Mouse (Mus musculus) induced T-regulatory cell, adult 2 months (primary cell): ENCODE measurements around the gene Ppia.
"Not testable (repeated sequence)": the region's sequence is repeated elsewhere in the genome, so short reads cannot be mapped to it uniquely, and the experiment has no call there.

ENCODE experiments used
- DNase-seq: peaks from one replicate; pipeline ENCODE4 v3.0.0-alpha.2; 2012; ENCODE audit warnings: low read depth

Gene Ppia

GRCm38 (mm10) chr11:6414751-6415550 lies at the start of gene Ppia:
TSS of gene Ppia (plus strand) at chr11:6415443.
- no peak for DNase-seq

- peak; percentile 95 for DNase-seq
Observed at GRCm38 (mm10) chr11:6365885-6366284, 49.4 kb upstream of the Ppia start.

- no peak for DNase-seq
Observed at GRCm38 (mm10) chr11:6366434-6366833, 48.8 kb upstream of the Ppia start.

- no peak for DNase-seq
Observed at GRCm38 (mm10) chr11:6367156-6367555, 48.1 kb upstream of the Ppia start.

- DNase-seq, result not testable (repeated sequence)
Observed at GRCm38 (mm10) chr11:6367986-6368385, 47.3 kb upstream of the Ppia start.

GRCm38 (mm10) chr11:6371376-6372155 lies 43.7 kb upstream of the Ppia start:
- DNase-seq, result no peak

- no peak for DNase-seq
Observed at GRCm38 (mm10) chr11:6372784-6373183, 42.5 kb upstream of the Ppia start.

- DNase-seq, result no peak
Observed at GRCm38 (mm10) chr11:6380916-6381315, 34.3 kb upstream of the Ppia start.

- DNase-seq, result peak; percentile 46
Observed at GRCm38 (mm10) chr11:6388126-6388725, 27.0 kb upstream of the Ppia start.

- DNase-seq, result peak; percentile 96
Observed at GRCm38 (mm10) chr11:6388726-6389413, 26.4 kb upstream of the Ppia start, which contains the start of gene Zmiz2. TSS of gene Zmiz2 (plus strand) at chr11:6389074.

GRCm38 (mm10) chr11:6389483-6389921 lies 25.7 kb upstream of the Ppia start:
- peak; percentile 56 for DNase-seq

GRCm38 (mm10) chr11:6390376-6391053 lies 24.7 kb upstream of the Ppia start:
- DNase-seq, result peak; percentile 61

- peak; percentile 84 for DNase-seq
Observed at GRCm38 (mm10) chr11:6391516-6392276, 23.5 kb upstream of the Ppia start.

- no peak for DNase-seq
Observed at GRCm38 (mm10) chr11:6392857-6393256, 22.4 kb upstream of the Ppia start.

GRCm38 (mm10) chr11:6393866-6394265 lies 21.4 kb upstream of the Ppia start:
- no peak for DNase-seq

- DNase-seq, result no peak
Observed at GRCm38 (mm10) chr11:6395565-6395964, 19.7 kb upstream of the Ppia start.

GRCm38 (mm10) chr11:6398141-6398540 lies 17.1 kb upstream of the Ppia start:
- no peak for DNase-seq

- DNase-seq, result peak; percentile 86
Observed at GRCm38 (mm10) chr11:6402515-6403510, 12.4 kb upstream of the Ppia start.

GRCm38 (mm10) chr11:6403830-6404405 lies 11.3 kb upstream of the Ppia start:
- DNase-seq, result no peak
